Mouse (Mus musculus) MEL (cell line): ENCODE data around the gene Ace3. TPM values are rescaled to one million over a fixed set of nuclear protein-coding genes. Genes with fewer than 3 reads are reported as not detected.

Experiments used
- DNase-seq: peaks from one replicate; pipeline ENCODE4 v3.0.0; 2011; ENCODE audit warnings: low read depth, low spot score
- H3K27ac ChIP-seq: 2 replicates; pipeline ENCODE4 v1.5.1; 2012; ENCODE audit warnings: low read depth, mild to moderate bottlenecking, control low read depth, low read length, moderate library complexity; ENCODE audit not compliant: control insufficient read depth
- H3K27me3 ChIP-seq, 2 experiments: fragments of 150-350 bp in 1 of 2; sonication (generic) in 1 of 2; 2 replicates each; pipeline ENCODE4 v1.6.1; 2012; ENCODE audit warnings: low read length in 2 of 2, mild to moderate bottlenecking in 2 of 2, improper control_type of control experiment in 1 of 2, moderate library complexity in 1 of 2; ENCODE audit not compliant: insufficient read depth in 2 of 2, control insufficient read depth in 1 of 2
- H3K36me3 ChIP-seq, 2 experiments: 2 replicates each; pipeline ENCODE4 v1.6.1; 2012 to 2014; ENCODE audit warnings: low read length in 2 of 2, improper control_type of control experiment in 1 of 2, inconsistent platforms in 1 of 2, mild to moderate bottlenecking in 1 of 2; ENCODE audit not compliant: insufficient read depth in 2 of 2, control insufficient read depth in 1 of 2
- H3K4me1 ChIP-seq, 2 experiments: fragments of 150-350 bp in 1 of 2; sonication (generic) in 1 of 2; 2 replicates each; pipeline ENCODE4 v1.6.1; 2012; ENCODE audit warnings: low read length in 2 of 2, improper control_type of control experiment in 1 of 2, mild to moderate bottlenecking in 1 of 2; ENCODE audit not compliant: insufficient read depth in 2 of 2, control insufficient read depth in 1 of 2
- H3K4me3 ChIP-seq, 2 experiments: fragments of 150-350 bp in 1 of 2; sonication (generic) in 1 of 2; 2 replicates each; pipeline ENCODE4 v1.5.1; 2012; ENCODE audit warnings: low read depth in 2 of 2, low read length in 2 of 2, mild to moderate bottlenecking in 2 of 2, moderate library complexity in 2 of 2, control low read depth in 1 of 2, improper control_type of control experiment in 1 of 2; ENCODE audit not compliant: control insufficient read depth in 1 of 2, insufficient read depth in 1 of 2
- H3K79me2 ChIP-seq: 2 replicates; pipeline ENCODE4 v1.6.1; 2012; ENCODE audit warnings: mild to moderate bottlenecking, low read length, moderate library complexity; ENCODE audit not compliant: control insufficient read depth, poor library complexity, insufficient read depth
- H3K9ac ChIP-seq: 2 replicates; pipeline ENCODE4 v1.6.1; 2012; ENCODE audit warnings: low read depth, mild to moderate bottlenecking, control low read depth, low read length, moderate library complexity; ENCODE audit not compliant: control insufficient read depth, poor library complexity, severe bottlenecking
- H3K9me3 ChIP-seq: fragments of 150-350 bp; sonication (generic); replicated peaks from 2 replicates; pipeline ENCODE4 v1.6.1; 2012; ENCODE audit warnings: mild to moderate bottlenecking, low read length, improper control_type of control experiment, moderate library complexity; ENCODE audit not compliant: insufficient read depth
- BHLHE40 ChIP-seq: IDR thresholded peaks from 2 replicates; pipeline ENCODE4 v1.6.1; 2012; ENCODE audit warnings: low read depth, mild to moderate bottlenecking, inconsistent platforms, low read length, improper control_type of control experiment, borderline replicate concordance
- CHD1 ChIP-seq: IDR thresholded peaks from 2 replicates; pipeline ENCODE4 v1.6.1; 2012; ENCODE audit warnings: low read depth, mild to moderate bottlenecking, inconsistent platforms, low read length, improper control_type of control experiment
- CTCF ChIP-seq, 3 experiments: IDR thresholded peaks in 2 of 3; conservative IDR thresholded peaks in 1 of 3; 2 replicates each; pipeline ENCODE4 v1.5.1; 2011 to 2012; ENCODE audit warnings: low read length in 3 of 3, low read depth in 2 of 3, mild to moderate bottlenecking in 2 of 3, improper control_type of control experiment in 1 of 3, inconsistent platforms in 1 of 3, mixed read lengths in 1 of 3, moderate library complexity in 1 of 3; ENCODE audit not compliant: control insufficient read depth in 1 of 3, insufficient read depth in 1 of 3, poor library complexity in 1 of 3, severe bottlenecking in 1 of 3
- E2F4 ChIP-seq: IDR thresholded peaks from 2 replicates; pipeline ENCODE4 v1.6.1; 2011; ENCODE audit warnings: low read depth, low read length, improper control_type of control experiment, borderline replicate concordance
- GABPA ChIP-seq: IDR thresholded peaks from 2 replicates; pipeline ENCODE4 v1.6.1; 2012; ENCODE audit warnings: low read depth, mild to moderate bottlenecking, inconsistent platforms, low read length, improper control_type of control experiment, moderate library complexity
- GATA1 ChIP-seq: IDR thresholded peaks from 2 replicates; pipeline ENCODE4 v1.6.1; 2011; ENCODE audit warnings: low read depth, low read length, improper control_type of control experiment
- JUND ChIP-seq: IDR thresholded peaks from 2 replicates; pipeline ENCODE4 v1.6.1; 2011; ENCODE audit warnings: low read depth, mild to moderate bottlenecking, improper control_type of control experiment, low read length
- KAT2A ChIP-seq: conservative IDR thresholded peaks from 2 replicates; pipeline ENCODE4 v1.6.1; 2012; ENCODE audit warnings: low read depth, low read length, improper control_type of control experiment, inconsistent platforms
- MAFK ChIP-seq: IDR thresholded peaks from 2 replicates; pipeline ENCODE4 v1.6.1; 2011; ENCODE audit warnings: low read depth, mild to moderate bottlenecking, low read length, improper control_type of control experiment, borderline replicate concordance
- MAX ChIP-seq: IDR thresholded peaks from 2 replicates; pipeline ENCODE4 v1.6.1; 2011; ENCODE audit warnings: low read length, improper control_type of control experiment
- MAZ ChIP-seq: IDR thresholded peaks from 2 replicates; pipeline ENCODE4 v1.6.1; 2012; ENCODE audit warnings: low read depth, mild to moderate bottlenecking, inconsistent platforms, low read length, improper control_type of control experiment
- MXI1 ChIP-seq: IDR thresholded peaks from 2 replicates; pipeline ENCODE4 v1.6.1; 2011; ENCODE audit warnings: mild to moderate bottlenecking, low read depth, low read length, improper control_type of control experiment
- MYC ChIP-seq: IDR thresholded peaks from 2 replicates; pipeline ENCODE4 v1.6.1; 2011; ENCODE audit warnings: low read depth, mild to moderate bottlenecking, low read length, improper control_type of control experiment, moderate library complexity
- POLR2A ChIP-seq, 2 experiments: IDR thresholded peaks; 2 replicates each; pipeline ENCODE4 v1.6.1; 2011 to 2012; ENCODE audit warnings: low read length in 2 of 2, mild to moderate bottlenecking in 2 of 2, control low read depth in 1 of 2, improper control_type of control experiment in 1 of 2, low read depth in 1 of 2, moderate library complexity in 1 of 2; ENCODE audit not compliant: control insufficient read depth in 1 of 2, insufficient read depth in 1 of 2, poor library complexity in 1 of 2
- POLR2AphosphoS2 ChIP-seq: IDR thresholded peaks from 2 replicates; pipeline ENCODE4 v1.6.1; 2011; ENCODE audit warnings: low read length, improper control_type of control experiment
- SIN3A ChIP-seq: IDR thresholded peaks from 2 replicates; pipeline ENCODE4 v1.6.1; 2012; ENCODE audit warnings: low read length, improper control_type of control experiment, inconsistent platforms
- SMC3 ChIP-seq: IDR thresholded peaks from 2 replicates; pipeline ENCODE4 v1.6.1; 2011; ENCODE audit warnings: low read depth, low read length, improper control_type of control experiment
- TAL1 ChIP-seq: IDR thresholded peaks from 2 replicates; pipeline ENCODE4 v1.6.1; 2012; ENCODE audit warnings: mild to moderate bottlenecking, inconsistent platforms, low read length, moderate library complexity, mixed read lengths
- TBP ChIP-seq: IDR thresholded peaks from 2 replicates; pipeline ENCODE4 v1.8.0; 2011; ENCODE audit warnings: low read depth, low read length, improper control_type of control experiment
- TCF12 ChIP-seq: IDR thresholded peaks from 2 replicates; pipeline ENCODE4 v1.6.1; 2014; ENCODE audit warnings: low read depth, mild to moderate bottlenecking, inconsistent platforms, low read length, improper control_type of control experiment, moderate library complexity
- UBTF ChIP-seq: IDR thresholded peaks from 2 replicates; pipeline ENCODE4 v1.6.1; 2012; ENCODE audit warnings: low read depth, mild to moderate bottlenecking, inconsistent platforms, low read length, improper control_type of control experiment, moderate library complexity, borderline replicate concordance; ENCODE audit not compliant: insufficient read depth
- USF2 ChIP-seq, 2 experiments: IDR thresholded peaks; 2 replicates each; pipeline ENCODE4 v1.6.1; 2011 to 2012; ENCODE audit warnings: improper control_type of control experiment in 2 of 2, low read length in 2 of 2, borderline replicate concordance in 1 of 2, inconsistent platforms in 1 of 2, low read depth in 1 of 2, mild to moderate bottlenecking in 1 of 2; ENCODE audit not compliant: insufficient read depth in 1 of 2
- ZKSCAN1 ChIP-seq: IDR thresholded peaks from 2 replicates; pipeline ENCODE4 v1.6.1; 2012; ENCODE audit warnings: low read depth, mild to moderate bottlenecking, inconsistent platforms, low read length, improper control_type of control experiment, moderate library complexity
- ZMIZ1 ChIP-seq: IDR thresholded peaks from 2 replicates; pipeline ENCODE4 v1.6.1; 2012; ENCODE audit warnings: low read depth, mild to moderate bottlenecking, inconsistent platforms, low read length, improper control_type of control experiment, moderate library complexity
- polyA plus RNA-seq, 2 experiments: library from polyadenylated mRNA; stranded (reverse) in 1 of 2; unstranded in 1 of 2; fragments of >175 nt in 1 of 2; fragments of >200 nt in 1 of 2; gene quantifications; 2 replicates each; pipeline versions ENCODE4 v1.2.1 to v1.2.4; 2012; ENCODE audit warnings: low replicate concordance in 2 of 2, low read depth in 1 of 2; ENCODE audit not compliant: insufficient read length in 2 of 2, insufficient read depth in 1 of 2, missing spikeins in 1 of 2
- total RNA-seq: library from RNA; depleted of rRNA; stranded (reverse); fragments of 300-350 nt; gene quantifications from 2 replicates; pipeline ENCODE4 v1.2.3, GENCODE M21; 2012

The Ace3 gene
- total and polyA plus RNA-seq, 3 experiments: not detected

GRCm38 (mm10) chr11:106053921-106054320, 59.4 kb downstream of the Ace3 start:
- peaks cover 17 to 28% of the 10 kb centered on the region in 2 experiments for H3K4me1 ChIP-seq
- no peaks in the 10 kb centered on the region for H3K27me3 ChIP-seq
- DNase-seq: no peak
- H3K4me3 ChIP-seq: no peak overlapping the region
- no peak for TF ChIP-seq SMC3
- TF ChIP-seq MAX: no peak
- TF ChIP-seq MYC: no peak
- no peak for TF ChIP-seq POLR2AphosphoS2
- no peak for TF ChIP-seq GABPA
- no peak for TF ChIP-seq USF2 (IDR thresholded peaks at IDR 0.05; ENCODE audit: borderline replicate concordance in 1 of 2, insufficient read depth in 1 of 2, low read depth in 1 of 2, low read length in 2 of 2)
- no peak for TF ChIP-seq GATA1
- no peak for TF ChIP-seq KAT2A
- TF ChIP-seq CHD1: no peak
- no peak for TF ChIP-seq CTCF (IDR thresholded peaks at IDR 0.05 in 2 of 3, conservative IDR thresholded peaks at IDR 0.05 in 1 of 3; ENCODE audit: control insufficient read depth in 1 of 3, insufficient read depth in 1 of 3, low read depth in 2 of 3, low read length in 3 of 3, poor library complexity in 1 of 3, severe bottlenecking in 1 of 3)
- TF ChIP-seq ZMIZ1: no peak
- TF ChIP-seq ZKSCAN1: no peak
- no peak for TF ChIP-seq TCF12
- no peak overlapping the region for H3K9ac ChIP-seq
- H3K27ac ChIP-seq: no peak overlapping the region
- peaks cover 29 to 44% of the 10 kb centered on the region in 2 experiments for H3K36me3 ChIP-seq
- H3K9me3 ChIP-seq: no peaks in the 10 kb centered on the region
- H3K79me2 ChIP-seq: no peaks in the 10 kb centered on the region

GRCm38 (mm10) chr11:106054600-106054999, 60.1 kb downstream of the Ace3 start:
- Histone ChIP-seq H3K79me2 (no peaks in the 10 kb centered on the region), H3K4me3 (no peak overlapping the region), H3K36me3 (peaks cover 29 to 46% of the 10 kb centered on the region in 2 experiments), H3K9ac (no peak overlapping the region), H3K27ac (no peak overlapping the region), H3K27me3 (no peaks in the 10 kb centered on the region), H3K9me3 (no peaks in the 10 kb centered on the region), H3K4me1 (peaks cover 17 to 28% of the 10 kb centered on the region in 2 experiments)
- DNase-seq: no peak
- TF ChIP-seq MAZ: no peak
- no peak for TF ChIP-seq TAL1
- no peak for TF ChIP-seq BHLHE40
- no peak for TF ChIP-seq E2F4
- TF ChIP-seq TBP: no peak
- no peak for TF ChIP-seq MXI1
- TF ChIP-seq SIN3A: no peak
- no peak for TF ChIP-seq POLR2AphosphoS2
- TF ChIP-seq ZKSCAN1: no peak
- no peak for TF ChIP-seq GABPA
- TF ChIP-seq MAFK: no peak
- no peak for TF ChIP-seq MYC
- no peak for TF ChIP-seq MAX
- no peak for TF ChIP-seq UBTF
- no peak for TF ChIP-seq ZMIZ1
- TF ChIP-seq POLR2A (IDR thresholded peaks at IDR 0.05; ENCODE audit: control insufficient read depth in 1 of 2, insufficient read depth in 1 of 2, low read depth in 1 of 2, low read length in 2 of 2, poor library complexity in 1 of 2): no peak
- no peak for TF ChIP-seq KAT2A
- TF ChIP-seq JUND: no peak
- no peak for TF ChIP-seq USF2 (IDR thresholded peaks at IDR 0.05; ENCODE audit: borderline replicate concordance in 1 of 2, insufficient read depth in 1 of 2, low read depth in 1 of 2, low read length in 2 of 2)
